Mouse (Mus musculus) olfactory bulb, adult 2 months (tissue): ENCODE results near the gene Kcnh1.

Experiments used
- CTCF ChIP-seq: fragments of 200-500 bp; IDR thresholded peaks from 2 replicates; pipeline ENCODE4 v1.5.1; 2012; ENCODE audit warnings: low read depth, mild to moderate bottlenecking, low read length, moderate library complexity; ENCODE audit not compliant: insufficient read depth
- POLR2A ChIP-seq: fragments of 200-500 bp; IDR thresholded peaks from 2 replicates; pipeline ENCODE4 v1.6.1; 2012; ENCODE audit warnings: mild to moderate bottlenecking, low read depth, low read length, moderate library complexity; ENCODE audit not compliant: insufficient read depth

DNA sequence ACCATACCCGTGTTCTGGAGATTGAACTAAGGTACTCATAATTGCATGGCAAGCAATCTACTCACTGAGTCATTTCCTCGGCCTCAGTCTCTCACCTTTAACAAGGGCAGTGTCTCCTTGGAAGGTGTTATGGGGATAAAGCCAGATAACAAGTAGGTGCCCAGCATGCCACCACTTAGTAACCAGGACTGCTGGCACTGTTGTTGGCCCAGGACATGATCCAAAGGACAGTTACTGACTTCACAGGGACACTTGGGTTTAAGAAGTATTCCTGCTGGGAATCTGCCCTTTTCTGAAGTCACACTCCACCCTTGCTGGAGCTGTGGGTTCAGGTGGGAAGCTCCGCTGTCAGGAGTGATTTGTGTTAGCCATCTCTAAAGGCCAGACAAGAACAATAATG lies 103.3 kb downstream of the Kcnh1 start:
- TF ChIP-seq CTCF: no peak
- no peak for TF ChIP-seq POLR2A
